In the genomic region with DNA sequence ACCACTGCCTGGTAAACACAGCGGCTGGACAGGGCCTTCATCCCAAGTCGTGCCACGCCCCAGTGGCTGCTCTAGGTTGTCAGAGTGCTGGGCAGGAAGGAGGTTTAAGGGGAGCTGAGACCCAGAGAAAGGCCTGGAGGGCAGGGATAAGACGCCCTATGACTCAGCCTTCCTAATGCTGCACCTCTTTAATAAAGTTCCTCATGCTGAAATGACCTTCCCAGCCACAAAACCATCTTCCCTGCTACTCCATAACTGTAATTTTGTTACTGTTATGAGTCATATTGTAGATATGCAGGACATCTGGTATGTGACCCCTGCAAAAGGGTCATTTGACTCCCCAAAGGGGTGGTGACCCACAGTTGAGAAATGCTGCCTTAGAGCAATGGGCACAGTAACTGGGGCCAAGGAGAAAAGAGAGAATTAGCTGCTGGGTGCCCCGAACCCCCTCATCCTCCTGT, we compare ENCODE assay signal across 28 mouse cellular contexts.
DNase-seq lines count a peak whose midpoint lies in the region; ATAC-seq and TF ChIP-seq lines count a peak whose summit lies in the region.
"Had no signal": no experiment of that assay in that cellular context is flagged by ENCODE, and none has a peak within 500 bp of the region (broad histone marks: within the 10 kb centered on the region; RNA-seq: fewer than 3 reads in every experiment).

No protein-coding gene starts in this region.

- no peaks in the 10 kb centered on the region for H3K9me3 ChIP-seq in G1E (replicated peaks)
- H3K9me3 ChIP-seq: embryonic facial prominence, embryonic 13.5 days; forebrain, embryonic 12.5 days; heart, embryonic 15.5 days; hindbrain, embryonic 13.5 days; liver, embryonic 12.5 days had no signal

- TF ChIP-seq POLR2A in kidney, adult 2 months (IDR thresholded peaks at IDR 0.05; ENCODE audit: low read depth, low read length): no peak
- no peak for TF ChIP-seq POLR2A in bone marrow macrophage, adult 2 months (IDR thresholded peaks at IDR 0.05; ENCODE audit: borderline replicate concordance, low read depth, low read length)

- no peaks in the 10 kb centered on the region for H3K27me3 ChIP-seq in kidney, adult 2 months (replicated peaks; ENCODE audit: control insufficient read depth, insufficient read depth, low read length)
- H3K27me3 ChIP-seq in G1E (ENCODE audit: insufficient read depth, low read length): no peaks in the 10 kb centered on the region
- H3K27me3 ChIP-seq: embryonic facial prominence, embryonic 13.5 days; forebrain, embryonic 12.5 days; heart, embryonic 15.5 days; hindbrain, embryonic 13.5 days; liver, embryonic 12.5 days had no signal

- ATAC-seq in G1E (ENCODE audit: extremely low read depth, insufficient number of reproducible peaks, low FRiP score, poor library complexity, severe bottlenecking): peak; percentile 55
- ATAC-seq: intestine, postnatal 0 days; liver, embryonic 12.5 days; liver, postnatal 0 days; lung, postnatal 0 days had no signal

- H3K4me3 ChIP-seq in kidney, adult 2 months (ENCODE audit: insufficient read depth, low read depth, low read length): no peak overlapping the region
- no peak overlapping the region for H3K4me3 ChIP-seq in G1E (ENCODE audit: low read depth, low read length)
- no peak overlapping the region for H3K4me3 ChIP-seq in bone marrow macrophage, adult 2 months (ENCODE audit: insufficient read depth, low read length)
- H3K4me3 ChIP-seq: embryonic facial prominence, embryonic 13.5 days; erythroblast, embryonic 14.5 days; forebrain, embryonic 12.5 days; heart, embryonic 15.5 days; hindbrain, embryonic 13.5 days; layer of hippocampus, adult 2 months; liver, embryonic 12.5 days had no signal

- 66% methylated on average over 5 of the region's 5 CpGs for WGBS in kidney, adult 2 months

- peak; percentile 19 for DNase-seq in kidney, adult 2 months
- DNase-seq in kidney, postnatal 14 days: no peak
- DNase-seq in 3134 (ENCODE audit: extremely low read depth, insufficient read length, low spot score) (peak; percentile 89), G1E (ENCODE audit: low spot score) (no peak)
- no peak for DNase-seq in heart, adult 11 months
- DNase-seq in cerebellum, postnatal 10 days: no peak
- no peak for DNase-seq in layer of hippocampus, adult 18-20 months (ENCODE audit: low spot score in 2 of 2)
- DNase-seq: adrenal gland, adult 2 months; adrenal gland, postnatal 36 days; cerebellum, adult 8-10 months; cerebellum, postnatal 36 days; embryo, embryonic 11 days; gastrocnemius, postnatal 10 days; kidney, postnatal 25 days; left cerebral cortex, postnatal 4 days; liver, postnatal 0 days; retina, postnatal 1 day; right cerebral cortex, postnatal 14 days had no signal

- H3K27ac ChIP-seq in kidney, adult 2 months (ENCODE audit: insufficient read depth, low read depth, low read length): no peak overlapping the region
- H3K27ac ChIP-seq in bone marrow macrophage, adult 2 months (ENCODE audit: insufficient read depth, low read depth, low read length): 0 out of 2 replicates have a peak overlapping the region, but pooled peaks have one; percentile 15
- H3K27ac ChIP-seq: embryonic facial prominence, embryonic 13.5 days; forebrain, embryonic 12.5 days; heart, embryonic 15.5 days; hindbrain, embryonic 13.5 days; layer of hippocampus, adult 2 months; liver, embryonic 12.5 days had no signal

- no peaks in the 10 kb centered on the region for H3K36me3 ChIP-seq in kidney, adult 2 months (ENCODE audit: control insufficient read depth, insufficient read depth, low read length)
- peaks cover 97% of the 10 kb centered on the region for H3K36me3 ChIP-seq in G1E (replicated peaks)

- no peak for TF ChIP-seq CTCF in kidney, adult 2 months (conservative IDR thresholded peaks at IDR 0.05; ENCODE audit: insufficient read depth, insufficient read length, low read depth, low read length)
- no peak for TF ChIP-seq CTCF in G1E (IDR thresholded peaks at IDR 0.05; ENCODE audit: low read depth, low read length)
- TF ChIP-seq CTCF in bone marrow macrophage, adult 2 months (IDR thresholded peaks at IDR 0.05; ENCODE audit: low read depth, low read length): no peak

- no peaks in the 10 kb centered on the region for H3K4me1 ChIP-seq in kidney, adult 2 months (ENCODE audit: control insufficient read depth, insufficient read depth, low read length)
- H3K4me1 ChIP-seq in G1E (ENCODE audit: insufficient read depth, low read depth, low read length): peaks cover 26% of the 10 kb centered on the region
- peaks cover 11% of the 10 kb centered on the region; the same call in 1 of the 2 replicates for H3K4me1 ChIP-seq in bone marrow macrophage, adult 2 months (ENCODE audit: control insufficient read depth, insufficient read depth, low read length)

Comparison
In these comparisons a context has a peak if more than half of its experiments do, and no peak if none do; other contexts are left out.
1. DNase-seq: peak in kidney, adult 2 months (single experiment) and 3134 (single experiment); none in kidney, postnatal 14 days (single experiment), G1E (single experiment), heart, adult 11 months (single experiment), cerebellum, postnatal 10 days (0 of 2) and layer of hippocampus, adult 18-20 months (0 of 2).